Mouse (Mus musculus) kidney, embryonic 14.5 days (tissue): Measurements from ENCODE around the gene Bcl9l. TPM values are rescaled to one million over a fixed set of nuclear protein-coding genes. Genes with fewer than 3 reads are reported as not detected.

Experiments
- ATAC-seq: fragments of 200-750 bp; cut with Nextera tagmentation; 2 replicates; pipeline ENCODE4 v1.8.0; 2017; ENCODE audit warnings: moderate number of reproducible peaks, mild to moderate bottlenecking, moderate TSS enrichment, moderate library complexity; ENCODE audit not compliant: low FRiP score, low TSS enrichment
- H3K27ac ChIP-seq: fragments of 300-500 bp; sonication (generic); 2 replicates; pipeline ENCODE4 v1.5.1; 2014; ENCODE audit warnings: low read depth, mild to moderate bottlenecking, low read length, moderate library complexity, mixed read lengths
- H3K27me3 ChIP-seq: fragments of 300-500 bp; sonication (generic); 2 replicates; pipeline ENCODE4 v1.6.1; 2014; ENCODE audit warnings: mild to moderate bottlenecking, low read length; ENCODE audit not compliant: control insufficient read depth, insufficient read depth
- H3K36me3 ChIP-seq: fragments of 300-500 bp; sonication (generic); 2 replicates; pipeline ENCODE4 v1.6.1; 2014; ENCODE audit warnings: low read length, mixed read lengths; ENCODE audit not compliant: control insufficient read depth, insufficient read depth
- H3K4me1 ChIP-seq: fragments of 300-500 bp; sonication (generic); 2 replicates; pipeline ENCODE4 v1.6.1; 2014; ENCODE audit warnings: low read length, mixed read lengths; ENCODE audit not compliant: control insufficient read depth, insufficient read depth
- H3K4me2 ChIP-seq: fragments of 300-500 bp; sonication (generic); replicated peaks from 2 replicates; pipeline ENCODE4 v1.6.1; 2014; ENCODE audit warnings: low read depth, mild to moderate bottlenecking, low read length
- H3K4me3 ChIP-seq: fragments of 300-500 bp; sonication (generic); 2 replicates; pipeline ENCODE4 v1.5.1; 2014; ENCODE audit warnings: mild to moderate bottlenecking, low read length
- H3K9ac ChIP-seq: fragments of 300-500 bp; sonication (generic); 2 replicates; pipeline ENCODE4 v1.6.1; 2014; ENCODE audit warnings: low read depth, mild to moderate bottlenecking, low read length, moderate library complexity
- H3K9me3 ChIP-seq: fragments of 300-500 bp; sonication (generic); 2 replicates; pipeline ENCODE4 v1.6.1; 2016; ENCODE audit warnings: low read length; ENCODE audit not compliant: control insufficient read depth
- WGBS: fragments of 180-500 bp; shearing (Covaris S2); extraction: QIAGEN DNeasy Blood & Tissue Kit; methylation state at CpG from one replicate; pipeline ENCODE4 v1.1.7; 2014; 5-methylcytosine and 5-hydroxymethylcytosine counted together
- polyA plus RNA-seq: library from polyadenylated mRNA; unstranded; fragments of >200 nt; fragmentation: Nextera tagmentation; extraction: Ambion mirVana; gene quantifications from 2 replicates; pipeline ENCODE4 v1.2.1, GENCODE M21; 2014

Bcl9l gene
- polyA plus RNA-seq, 1 experiment from 2014 or later, result 14.5 TPM

DNA sequence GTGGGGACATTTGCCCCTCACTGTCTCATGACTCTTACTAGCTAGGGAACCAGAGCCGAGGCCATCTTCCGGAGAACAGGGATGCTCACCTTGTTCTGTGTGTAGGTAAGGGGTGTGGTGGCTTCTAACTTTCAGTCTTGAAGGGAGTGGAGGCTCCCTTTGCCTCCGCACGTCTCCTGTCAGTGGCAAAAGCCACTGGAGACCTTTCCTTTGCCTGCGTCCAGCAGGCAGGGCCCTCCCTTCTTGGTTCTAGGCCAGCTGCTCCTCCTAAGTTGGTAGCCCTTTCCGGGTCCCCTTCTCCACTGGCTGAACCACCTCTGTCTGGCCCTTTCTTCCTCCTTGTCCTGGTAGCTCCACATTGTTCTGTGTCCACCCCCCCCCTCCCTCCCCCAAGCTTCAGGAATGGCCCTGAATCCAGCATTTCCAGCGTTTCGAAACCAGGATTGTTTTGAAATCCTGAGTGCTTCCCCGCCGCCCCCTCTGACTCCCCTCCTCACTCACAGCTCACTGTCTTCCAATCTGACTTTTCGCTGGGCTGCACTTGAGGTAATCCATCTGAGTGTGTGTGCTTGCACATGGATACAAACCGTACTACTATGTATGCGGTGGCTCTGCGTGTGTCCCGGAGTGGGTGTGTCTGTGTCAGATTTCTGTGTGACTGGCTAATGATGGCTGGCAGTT is 4.3 kb downstream of the Bcl9l start:
- no peak for ATAC-seq
- H3K9ac ChIP-seq, result peak overlapping the region; percentile 55
- H3K4me3 ChIP-seq, result peak overlapping the region; percentile 91
- peak overlapping the region; percentile 87 for H3K27ac ChIP-seq
- 10% methylated on average over 15 of the region's 15 CpGs for WGBS
- no peaks in the 10 kb centered on the region for H3K9me3 ChIP-seq
- H3K4me1 ChIP-seq, result peaks cover 83% of the 10 kb centered on the region
- H3K36me3 ChIP-seq, result no peaks in the 10 kb centered on the region; the same call in 1 of the 2 replicates
- H3K27me3 ChIP-seq, result no peaks in the 10 kb centered on the region
- H3K4me2 ChIP-seq, result peak overlapping the region; percentile 88

DNA sequence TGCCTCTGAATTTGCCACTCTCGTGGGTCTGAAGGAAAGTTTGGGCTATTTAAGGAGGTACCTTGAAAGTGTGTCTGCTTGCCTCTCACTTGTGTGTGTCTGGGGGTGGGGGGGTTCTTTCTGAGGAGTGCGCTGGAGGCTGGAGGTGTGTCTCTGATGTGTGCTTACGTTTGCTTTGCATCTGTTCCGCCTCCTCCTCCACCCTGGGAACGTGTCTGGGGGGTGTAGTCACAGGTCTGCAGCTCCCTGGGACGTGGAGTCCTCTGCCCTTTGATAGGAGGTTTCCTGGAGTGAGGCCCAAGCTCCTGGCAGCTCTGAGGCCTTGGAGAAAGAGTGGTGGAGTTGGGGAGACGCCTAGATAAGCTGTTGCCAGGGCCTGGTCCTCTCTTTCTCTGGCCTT is 4.8 kb downstream of the Bcl9l start:
- no peaks in the 10 kb centered on the region for H3K9me3 ChIP-seq
- H3K4me3 ChIP-seq, result peak overlapping the region; percentile 91
- peaks cover 81% of the 10 kb centered on the region for H3K4me1 ChIP-seq
- H3K9ac ChIP-seq, result peak overlapping the region; percentile 55; the same call in 1 of the 2 replicates
- H3K36me3 ChIP-seq, result no peaks in the 10 kb centered on the region; the same call in 1 of the 2 replicates
- WGBS, result 10% methylated on average over 7 of the region's 7 CpGs
- H3K4me2 ChIP-seq, result peak overlapping the region; percentile 88
- ATAC-seq, result no peak
- peak overlapping the region; percentile 87 for H3K27ac ChIP-seq
- no peaks in the 10 kb centered on the region for H3K27me3 ChIP-seq

DNA sequence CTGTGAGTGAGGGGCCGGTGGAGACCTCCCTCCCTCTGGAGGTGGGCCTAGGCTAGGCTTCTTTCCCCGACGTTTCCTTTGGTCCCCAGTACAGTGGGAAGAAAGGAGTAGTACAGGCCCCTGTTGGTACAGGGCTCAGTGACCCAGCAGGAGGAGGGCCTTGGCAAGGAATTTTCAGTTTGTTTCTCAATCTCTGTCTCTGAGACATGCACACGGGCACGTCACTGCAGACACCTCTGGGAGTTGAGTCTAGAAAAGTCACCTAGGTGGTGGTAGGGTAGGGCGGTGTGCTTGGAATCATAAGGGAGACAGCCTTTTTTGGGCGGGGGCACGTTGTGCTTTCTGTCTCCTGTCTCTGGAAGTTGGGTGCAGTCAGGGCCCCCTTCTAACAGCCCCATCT is 5.8 kb downstream of the Bcl9l start:
- no peaks in the 10 kb centered on the region for H3K27me3 ChIP-seq
- H3K4me3 ChIP-seq, result peak overlapping the region; percentile 91
- H3K27ac ChIP-seq, result peak overlapping the region; percentile 87
- H3K4me1 ChIP-seq, result peaks cover 90% of the 10 kb centered on the region
- H3K9ac ChIP-seq, result peak overlapping the region; percentile 42; the same call in 1 of the 2 replicates
- H3K36me3 ChIP-seq, result no peaks in the 10 kb centered on the region; the same call in 1 of the 2 replicates
- WGBS, result 27% methylated on average over 8 of the region's 8 CpGs
- ATAC-seq, result no peak
- peak overlapping the region; percentile 88 for H3K4me2 ChIP-seq
- no peaks in the 10 kb centered on the region for H3K9me3 ChIP-seq

GRCm38 (mm10) chr9:44488855-44489381 is 6.3 kb downstream of the Bcl9l start:
- WGBS, result 5% methylated on average over 5 of the region's 5 CpGs

DNA sequence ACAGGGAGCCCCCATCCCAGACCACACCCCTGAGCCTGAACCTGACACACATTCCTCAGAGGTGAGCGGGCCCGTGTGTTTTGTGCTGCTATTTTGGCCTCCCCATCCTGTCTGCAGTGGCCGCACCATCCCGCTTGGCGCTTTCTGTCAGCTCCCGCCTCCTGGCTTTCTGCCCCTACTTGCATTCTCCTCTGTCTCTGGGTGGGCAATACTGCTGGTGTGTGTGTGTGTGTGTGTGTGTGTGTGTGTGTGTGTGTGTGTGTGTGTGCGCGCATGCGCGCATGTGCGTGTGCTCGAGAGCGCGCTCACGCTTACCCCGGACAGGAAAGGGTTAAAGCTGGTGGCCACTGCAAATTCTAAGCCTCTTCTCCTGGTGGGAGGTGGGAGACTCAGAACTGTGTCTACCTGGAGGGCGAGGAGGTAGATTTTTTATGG is 7.0 kb downstream of the Bcl9l start:
- H3K4me2 ChIP-seq, result peak overlapping the region; percentile 88
- no peak for ATAC-seq
- H3K36me3 ChIP-seq, result no peaks in the 10 kb centered on the region; the same call in 1 of the 2 replicates
- 8% methylated on average over 17 of the region's 17 CpGs for WGBS
- H3K9me3 ChIP-seq, result no peaks in the 10 kb centered on the region
- peak overlapping the region; percentile 27 for H3K4me3 ChIP-seq
- no peaks in the 10 kb centered on the region for H3K27me3 ChIP-seq
- H3K9ac ChIP-seq, result peak overlapping the region; percentile 42
- peaks cover 96% of the 10 kb centered on the region for H3K4me1 ChIP-seq
- peak overlapping the region; percentile 87 for H3K27ac ChIP-seq

More at GRCm38 (mm10) chr9:44488855-44489381, 6.3 kb downstream of the Bcl9l start:
- Histone ChIP-seq H3K9ac (peak overlapping the region; percentile 42; the same call in 1 of the 2 replicates), H3K4me1 (peaks cover 95% of the 10 kb centered on the region), H3K4me3 (peak overlapping the region; percentile 91), H3K4me2 (peak overlapping the region; percentile 88), H3K27me3 (no peaks in the 10 kb centered on the region), H3K27ac (peak overlapping the region; percentile 87), H3K36me3 (no peaks in the 10 kb centered on the region; the same call in 1 of the 2 replicates), H3K9me3 (no peaks in the 10 kb centered on the region)
- ATAC-seq, result peak; percentile 39; the same call in 1 of the 2 replicates

DNA sequence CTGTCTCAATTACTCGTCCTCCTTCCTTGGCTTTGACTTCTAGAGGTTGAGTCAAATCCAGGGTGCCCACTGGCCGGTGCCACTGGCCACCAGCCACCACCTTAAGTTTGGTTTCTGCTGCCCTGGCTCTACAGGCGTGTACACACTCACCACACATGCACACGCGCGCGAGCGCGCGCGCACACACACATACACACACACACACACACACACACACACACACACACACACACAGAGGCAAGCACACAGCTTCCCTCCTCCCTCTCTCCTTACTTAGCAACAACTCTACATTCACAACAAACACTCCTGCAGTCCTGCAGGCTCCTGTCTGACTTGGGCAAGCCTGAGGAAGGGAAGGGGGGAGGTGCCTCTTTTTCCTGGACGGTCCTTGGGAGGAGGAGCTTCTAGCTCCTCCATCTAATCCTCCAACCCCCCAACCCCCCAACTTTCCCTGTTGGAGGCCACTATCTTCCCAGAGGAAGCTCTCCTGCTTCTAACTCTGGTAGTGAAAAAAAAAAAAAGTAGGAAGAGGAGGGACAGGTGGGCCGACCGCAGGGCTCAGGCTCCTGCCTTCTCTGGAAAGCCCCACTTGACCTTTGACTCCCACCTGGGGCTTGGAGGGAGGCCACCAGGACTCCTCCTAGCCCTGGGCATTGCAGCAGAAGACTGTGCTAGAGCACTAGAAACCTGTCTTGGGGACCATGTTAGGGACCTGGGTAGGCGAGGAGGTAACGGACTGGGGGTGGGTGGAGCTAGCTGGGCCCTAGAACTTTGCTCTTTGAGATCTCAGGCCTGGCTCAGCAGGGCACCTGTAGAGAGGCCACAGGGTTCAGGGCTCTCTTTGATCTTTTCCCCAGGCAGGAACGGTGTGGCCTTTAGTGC is 7.7 kb downstream of the Bcl9l start:
- H3K4me1 ChIP-seq, result peaks cover 96% of the 10 kb centered on the region
- no peak for ATAC-seq
- H3K27me3 ChIP-seq, result no peaks in the 10 kb centered on the region
- 11% methylated on average over 16 of the region's 17 CpGs for WGBS
- peak overlapping the region; percentile 87 for H3K27ac ChIP-seq
- H3K9me3 ChIP-seq, result no peaks in the 10 kb centered on the region
- peak overlapping the region; percentile 27 for H3K4me3 ChIP-seq
- peak overlapping the region; percentile 88 for H3K4me2 ChIP-seq
- H3K9ac ChIP-seq, result peak overlapping the region; percentile 2; the same call in 1 of the 2 replicates
- no peaks in the 10 kb centered on the region; the same call in 1 of the 2 replicates for H3K36me3 ChIP-seq

DNA sequence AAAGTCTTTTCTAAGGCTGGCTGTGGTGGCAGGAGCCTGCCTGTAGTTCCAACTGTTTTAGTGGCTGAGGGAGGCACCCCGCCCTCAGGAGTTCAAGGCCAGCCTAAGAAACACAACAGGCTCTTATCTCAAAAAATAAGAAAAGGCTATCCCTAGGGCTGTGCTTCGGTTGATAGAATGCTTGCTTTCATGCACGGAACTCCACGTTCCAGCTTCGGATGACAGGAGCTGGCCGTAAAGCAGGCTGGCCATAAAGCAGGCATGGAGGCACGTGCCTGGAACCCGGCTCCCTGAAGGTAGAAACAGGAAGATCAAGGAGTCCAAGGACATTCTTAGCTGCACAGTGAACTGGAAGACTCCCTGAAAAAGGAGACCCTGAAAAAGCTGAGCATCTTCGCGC is 8.7 kb downstream of the Bcl9l start:
- H3K36me3 ChIP-seq, result no peaks in the 10 kb centered on the region; the same call in 1 of the 2 replicates
- no peak for ATAC-seq
- peak overlapping the region; percentile 87; the same call in 1 of the 2 replicates for H3K27ac ChIP-seq
- H3K27me3 ChIP-seq, result no peaks in the 10 kb centered on the region
- no peak overlapping the region for H3K4me2 ChIP-seq
- peaks cover 91% of the 10 kb centered on the region for H3K4me1 ChIP-seq
- no peak overlapping the region for H3K4me3 ChIP-seq
- 44% methylated on average over 10 of the region's 10 CpGs for WGBS
- H3K9me3 ChIP-seq, result no peaks in the 10 kb centered on the region
- H3K9ac ChIP-seq, result no peak overlapping the region

DNA sequence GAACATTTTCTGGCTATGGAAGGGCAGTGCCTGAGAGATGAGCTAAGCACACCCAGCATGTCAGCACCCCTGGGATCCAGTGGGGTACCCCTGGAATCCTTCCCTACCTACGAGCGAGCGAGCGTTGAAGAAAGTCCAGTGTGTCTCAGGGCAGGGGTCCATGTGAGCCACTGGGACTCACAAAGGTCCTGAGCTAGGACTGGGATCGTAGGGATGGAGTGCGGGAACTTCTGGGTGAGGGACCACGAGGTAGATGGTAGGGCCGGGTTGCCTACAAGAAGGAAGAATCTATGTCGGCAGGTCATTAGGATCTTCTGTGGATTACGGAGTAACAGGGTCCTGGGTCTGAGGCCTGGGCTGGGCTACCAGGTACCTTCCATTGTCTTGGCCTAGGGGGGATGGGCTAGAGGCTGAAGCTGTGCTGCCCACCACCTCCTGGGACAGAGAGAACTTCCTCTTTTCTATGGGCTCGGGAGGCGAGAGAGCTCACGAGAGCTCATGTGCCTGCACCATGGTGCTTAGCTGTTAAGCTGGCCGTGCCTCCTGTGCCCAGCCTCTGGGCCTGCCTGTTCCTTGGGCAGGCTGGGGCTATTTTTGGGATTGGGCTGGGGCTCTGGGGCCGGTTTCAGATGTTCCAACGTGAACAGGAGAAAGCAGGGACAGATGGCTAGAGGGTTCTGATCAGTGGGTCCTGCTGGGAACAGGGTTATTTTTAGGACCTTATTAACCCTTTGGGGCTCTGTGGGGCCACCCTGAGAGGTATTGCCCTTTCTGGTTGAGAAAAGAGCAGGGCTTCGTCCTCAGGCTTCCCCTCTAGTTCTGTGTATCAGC is 10.2 kb downstream of the Bcl9l start:
- Histone ChIP-seq H3K4me2 (no peak overlapping the region), H3K27me3 (no peaks in the 10 kb centered on the region), H3K36me3 (no peaks in the 10 kb centered on the region; the same call in 1 of the 2 replicates), H3K27ac (no peak overlapping the region), H3K4me1 (peaks cover 90% of the 10 kb centered on the region), H3K9me3 (no peaks in the 10 kb centered on the region), H3K4me3 (no peak overlapping the region), H3K9ac (0 out of 2 replicates have a peak overlapping the region, but pooled peaks have one; percentile 2)
- 73% methylated on average over 17 of the region's 17 CpGs for WGBS
- ATAC-seq, result no peak
